Comparison of ENCODE assay signal across 8 mouse cellular contexts in genomic region chr19:47320331-47320668, GRCm38 (mm10).
DNase-seq lines count a peak whose midpoint lies in the region; ATAC-seq and TF ChIP-seq lines count a peak whose summit lies in the region.

No protein-coding gene starts in this region.

- 24% methylated on average over 8 of the region's 8 CpGs for WGBS in kidney, postnatal 0 days

- H3K4me3 ChIP-seq in kidney, postnatal 0 days (replicated peaks; ENCODE audit: low read depth, low read length), result peak overlapping the region; percentile 28

- TF ChIP-seq CTCF in kidney, postnatal 0 days (IDR thresholded peaks at IDR 0.05; ENCODE audit: low read depth), result no peak

- H3K9me3 ChIP-seq in kidney, postnatal 0 days (replicated peaks; ENCODE audit: low read length), result no peaks in the 10 kb centered on the region

- no peaks in the 10 kb centered on the region for H3K36me3 ChIP-seq in kidney, postnatal 0 days (ENCODE audit: insufficient read depth, low read length)

- peak overlapping the region; percentile 77 for H3K27ac ChIP-seq in kidney, postnatal 0 days

- H3K27me3 ChIP-seq in kidney, postnatal 0 days (ENCODE audit: insufficient read depth, low read length), result no peaks in the 10 kb centered on the region

- DNase-seq in ovary, postnatal 36 days (ENCODE audit: low spot score), result peak; percentile 73
- DNase-seq in ovary, postnatal 10 days (ENCODE audit: low spot score), result no peak
- DNase-seq in gastrocnemius, postnatal 4 days (ENCODE audit: low spot score in 2 of 2), result peak; percentile 64 to 79
- DNase-seq in kidney, postnatal 0 days (ENCODE audit: low spot score), result peak; percentile 83
- DNase-seq in lung, postnatal 25 days (ENCODE audit: low spot score), result peak; percentile 74
- no peak for DNase-seq in right cerebral cortex, adult 2 months (ENCODE audit: low spot score in 2 of 2)
- no peak for DNase-seq in left cerebral cortex, postnatal 36 days (ENCODE audit: low spot score in 2 of 2)

- H3K4me2 ChIP-seq in kidney, postnatal 0 days (ENCODE audit: low read length), result peak overlapping the region; percentile 44

- peaks cover 51% of the 10 kb centered on the region for H3K4me1 ChIP-seq in kidney, postnatal 0 days (replicated peaks; ENCODE audit: insufficient read depth, low read length)

- intact Hi-C loops in left cerebral cortex, postnatal 36 days (cut with DNase I), result no loop called here

- H3K9ac ChIP-seq in kidney, postnatal 0 days (ENCODE audit: low read depth, low read length), result peak overlapping the region; percentile 40; the same call in 1 of the 2 replicates

- ATAC-seq in kidney, postnatal 0 days (replicated peaks; ENCODE audit: low FRiP score, low read depth), result peak; percentile 55; the same call in 1 of the 2 replicates
- ATAC-seq in megakaryocyte progenitor cell, adult 5-6 weeks (replicated peaks; ENCODE audit: poor library complexity), result no peak

Comparison
In these comparisons a context has a peak if more than half of its experiments do, and no peak if none do; other contexts are left out.
1. DNase-seq: peak in ovary, postnatal 36 days (single experiment), gastrocnemius, postnatal 4 days (2 of 2), kidney, postnatal 0 days (single experiment) and lung, postnatal 25 days (single experiment); none in ovary, postnatal 10 days (single experiment), right cerebral cortex, adult 2 months (0 of 2) and left cerebral cortex, postnatal 36 days (0 of 2).